In the genomic region with DNA sequence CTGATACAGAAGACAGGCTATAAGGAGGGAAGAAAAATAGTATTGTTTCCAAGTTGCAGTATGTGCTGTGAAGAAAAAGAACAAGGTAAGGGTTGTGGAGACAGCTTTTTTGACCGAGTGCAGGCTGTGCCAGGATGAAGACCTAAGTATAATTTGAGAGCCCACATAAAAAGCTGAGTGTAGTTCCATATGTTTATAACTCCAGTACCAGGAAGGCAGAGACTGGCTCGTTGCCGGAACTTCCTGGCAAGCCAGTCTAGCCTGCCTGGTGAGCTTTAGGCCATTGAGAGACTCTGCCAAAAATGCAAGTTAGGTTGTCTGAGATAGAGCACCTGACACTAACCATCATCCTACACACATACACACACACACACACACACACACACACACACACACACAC, we compare ENCODE assay signal across 16 mouse cellular contexts.
DNase-seq lines count a peak whose midpoint lies in the region; ATAC-seq lines count a peak whose summit lies in the region.
"Had no signal": no experiment of that assay in that cellular context is flagged by ENCODE, and none has a peak within 500 bp of the region (broad histone marks: within the 10 kb centered on the region; RNA-seq: fewer than 3 reads in every experiment).

No protein-coding gene starts in this region.

- intact Hi-C loops in left cerebral cortex, postnatal 14 days (cut with DNase I) = no loop called here

- H3K27me3 ChIP-seq in forebrain, embryonic 13.5 days = no peaks in the 10 kb centered on the region
- H3K27me3 ChIP-seq in forebrain, embryonic 10.5 days (ENCODE audit: poor library complexity, severe bottlenecking) = no peaks in the 10 kb centered on the region
- H3K27me3 ChIP-seq in hindbrain, embryonic 12.5 days = no peaks in the 10 kb centered on the region
- H3K27me3 ChIP-seq: embryonic facial prominence, embryonic 12.5 days; liver, embryonic 15.5 days had no signal

- H3K4me2 ChIP-seq in forebrain, embryonic 13.5 days = no peak overlapping the region
- H3K4me2 ChIP-seq in hindbrain, embryonic 12.5 days (replicated peaks) = no peak overlapping the region
- H3K4me2 ChIP-seq: embryonic facial prominence, embryonic 12.5 days; liver, embryonic 15.5 days had no signal

- ATAC-seq in forebrain, embryonic 13.5 days = peak; percentile 67
- no peak for ATAC-seq in hindbrain, embryonic 12.5 days (ENCODE audit: low FRiP score)

- no peak overlapping the region for H3K27ac ChIP-seq in forebrain, embryonic 13.5 days
- no peak overlapping the region for H3K27ac ChIP-seq in forebrain, embryonic 10.5 days
- no peak overlapping the region for H3K27ac ChIP-seq in hindbrain, embryonic 12.5 days
- H3K27ac ChIP-seq: embryonic facial prominence, embryonic 12.5 days; heart, adult 2 months; kidney, postnatal 0 days; liver, embryonic 15.5 days; macrophage had no signal

- no peak overlapping the region for H3K9ac ChIP-seq in forebrain, embryonic 13.5 days
- H3K9ac ChIP-seq in hindbrain, embryonic 12.5 days = no peak overlapping the region
- H3K9ac ChIP-seq: embryonic facial prominence, embryonic 12.5 days; liver, embryonic 15.5 days had no signal

- DNase-seq in forebrain, embryonic 10.5 days (ENCODE audit: extremely low spot score, low spot score) = no peak
- DNase-seq in ovary, postnatal 36 days (ENCODE audit: low spot score) = peak; percentile 3
- no peak for DNase-seq in ovary, adult 18-20 months (ENCODE audit: low spot score)
- peak; percentile 27 to 38 for DNase-seq in left cerebral cortex, postnatal 14 days (ENCODE audit: low spot score in 2 of 2)
- DNase-seq in right cerebral cortex, postnatal 4 days = peak; percentile 21
- DNase-seq in kidney, adult 11 months = no peak
- DNase-seq: adrenal gland, adult 8-10 months; heart, adult 2 months; heart, postnatal 10 days had no signal

- peaks cover 5% of the 10 kb centered on the region; the same call in 1 of the 2 replicates for H3K4me1 ChIP-seq in forebrain, embryonic 13.5 days
- no peaks in the 10 kb centered on the region for H3K4me1 ChIP-seq in forebrain, embryonic 10.5 days
- no peaks in the 10 kb centered on the region for H3K4me1 ChIP-seq in hindbrain, embryonic 12.5 days
- H3K4me1 ChIP-seq: embryonic facial prominence, embryonic 12.5 days; liver, embryonic 15.5 days had no signal

- no peak overlapping the region for H3K4me3 ChIP-seq in forebrain, embryonic 13.5 days
- no peak overlapping the region for H3K4me3 ChIP-seq in forebrain, embryonic 10.5 days
- H3K4me3 ChIP-seq in hindbrain, embryonic 12.5 days = no peak overlapping the region
- H3K4me3 ChIP-seq: embryonic facial prominence, embryonic 12.5 days; heart, adult 2 months; liver, embryonic 15.5 days; myocyte had no signal

- H3K36me3 ChIP-seq in forebrain, embryonic 13.5 days (ENCODE audit: poor library complexity, severe bottlenecking) = no peaks in the 10 kb centered on the region
- no peaks in the 10 kb centered on the region for H3K36me3 ChIP-seq in forebrain, embryonic 10.5 days (replicated peaks)
- H3K36me3 ChIP-seq in hindbrain, embryonic 12.5 days = no peaks in the 10 kb centered on the region
- H3K36me3 ChIP-seq: embryonic facial prominence, embryonic 12.5 days; liver, embryonic 15.5 days had no signal

- 79% methylated on average over 3 of the region's 3 CpGs for WGBS in forebrain, embryonic 13.5 days
- 89% methylated on average over 3 of the region's 3 CpGs for WGBS in forebrain, embryonic 10.5 days
- 77% methylated on average over 3 of the region's 3 CpGs for WGBS in hindbrain, embryonic 12.5 days

- H3K9me3 ChIP-seq in forebrain, embryonic 13.5 days (replicated peaks) = no peaks in the 10 kb centered on the region
- H3K9me3 ChIP-seq in forebrain, embryonic 10.5 days = no peaks in the 10 kb centered on the region
- no peaks in the 10 kb centered on the region for H3K9me3 ChIP-seq in hindbrain, embryonic 12.5 days (replicated peaks)
- H3K9me3 ChIP-seq: embryonic facial prominence, embryonic 12.5 days; liver, embryonic 15.5 days had no signal

Comparison
In these comparisons a context has a peak if more than half of its experiments do, and no peak if none do; other contexts are left out.
1. DNase-seq: peak in ovary, postnatal 36 days (single experiment), left cerebral cortex, postnatal 14 days (2 of 2) and right cerebral cortex, postnatal 4 days (single experiment); none in forebrain, embryonic 10.5 days (single experiment), ovary, adult 18-20 months (single experiment) and kidney, adult 11 months (single experiment).